Mouse (Mus musculus) lung, postnatal 0 days (tissue): Measurements from ENCODE around the gene Mmrn2.

Source experiments
- CTCF ChIP-seq: IDR thresholded peaks from 2 replicates; pipeline ENCODE4 v1.5.1; 2016; ENCODE audit warnings: antibody characterized with exemption, mild to moderate bottlenecking
- EP300 ChIP-seq: IDR thresholded peaks from 2 replicates; pipeline ENCODE4 v1.6.1; 2016; ENCODE audit warnings: antibody characterized with exemption, mild to moderate bottlenecking, control low read depth

DNA sequence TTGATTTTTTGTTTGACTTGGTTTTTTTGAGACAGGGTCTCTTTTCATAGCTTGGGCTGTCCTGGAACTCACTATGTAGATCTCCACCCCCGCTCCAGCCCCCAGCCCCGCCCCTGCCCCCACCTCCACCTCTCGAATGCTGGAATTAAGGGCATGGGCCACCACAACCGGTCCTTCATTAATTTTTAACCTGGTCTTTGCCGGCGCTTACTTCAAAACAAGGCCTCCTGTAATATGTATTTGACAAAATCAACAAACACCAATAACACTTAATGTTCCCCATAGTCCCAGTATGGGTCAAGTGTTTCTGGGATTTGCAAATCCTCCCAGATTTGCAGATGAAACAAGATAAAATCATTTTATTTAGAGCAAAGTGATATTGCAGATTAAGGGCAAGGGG lies 15.0 kb upstream of the Mmrn2 start:
- TF ChIP-seq CTCF = no peak
- TF ChIP-seq EP300 = no peak
